24 mouse cellular contexts compared by ENCODE assay signal in genomic region chr1:193289914-193290313, GRCm38 (mm10). TPM values are rescaled to one million over a fixed set of nuclear protein-coding genes. Genes with fewer than 3 reads are reported as not detected.
DNase-seq lines count a peak whose midpoint lies in the region; ATAC-seq and TF ChIP-seq lines count a peak whose summit lies in the region.
"Had no signal": no experiment of that assay in that cellular context is flagged by ENCODE, and none has a peak within 500 bp of the region (broad histone marks: within the 10 kb centered on the region; RNA-seq: fewer than 3 reads in every experiment).

No protein-coding gene starts in this region.

- no peaks in the 10 kb centered on the region for H3K9me3 ChIP-seq in intestine, postnatal 0 days (ENCODE audit: control insufficient read depth)
- no peaks in the 10 kb centered on the region for H3K9me3 ChIP-seq in intestine, embryonic 15.5 days
- no peaks in the 10 kb centered on the region for H3K9me3 ChIP-seq in liver, embryonic 11.5 days (ENCODE audit: control insufficient read depth, low read length)
- H3K9me3 ChIP-seq in liver, embryonic 14.5 days (ENCODE audit: control insufficient read depth, low read length), result no peaks in the 10 kb centered on the region
- H3K9me3 ChIP-seq in heart, embryonic 10.5 days, result no peaks in the 10 kb centered on the region
- H3K9me3 ChIP-seq: embryonic facial prominence, embryonic 15.5 days; heart, embryonic 12.5 days; hindbrain, embryonic 10.5 days; midbrain, embryonic 12.5 days had no signal

- no peak overlapping the region for H3K4me2 ChIP-seq in intestine, postnatal 0 days (replicated peaks; ENCODE audit: low read depth)
- no peak overlapping the region for H3K4me2 ChIP-seq in intestine, embryonic 15.5 days (replicated peaks)
- H3K4me2 ChIP-seq in liver, embryonic 11.5 days, result no peak overlapping the region
- H3K4me2 ChIP-seq in liver, embryonic 14.5 days (ENCODE audit: low read depth), result no peak overlapping the region
- H3K4me2 ChIP-seq: embryonic facial prominence, embryonic 15.5 days; heart, embryonic 12.5 days; midbrain, embryonic 12.5 days had no signal

- H3K9ac ChIP-seq in intestine, postnatal 0 days (ENCODE audit: low read depth, low read length), result no peak overlapping the region
- no peak overlapping the region for H3K9ac ChIP-seq in intestine, embryonic 15.5 days
- 0 out of 2 replicates have a peak overlapping the region, but pooled peaks have one; percentile 40 for H3K9ac ChIP-seq in liver, adult 2 months (ENCODE audit: low read depth, low read length)
- no peak overlapping the region for H3K9ac ChIP-seq in liver, embryonic 11.5 days (ENCODE audit: low read depth, low read length)
- no peak overlapping the region for H3K9ac ChIP-seq in liver, embryonic 14.5 days (replicated peaks)
- H3K9ac ChIP-seq: embryonic facial prominence, embryonic 15.5 days; heart, embryonic 12.5 days; midbrain, embryonic 12.5 days had no signal

- peak; percentile 99 for DNase-seq in liver, adult 2 months (ENCODE audit: extremely low read depth, low read depth, low spot score)
- no peak for DNase-seq in liver, embryonic 11.5 days (ENCODE audit: low spot score)
- peak in 2 of 3 experiments; percentile 26 to 29 for DNase-seq in liver, embryonic 14.5 days (ENCODE audit: low read depth in 3 of 3, low spot score in 3 of 3)
- no peak for DNase-seq in heart, embryonic 10.5 days (ENCODE audit: low spot score)
- DNase-seq: adrenal gland, postnatal 36 days; cerebellum, adult 9-10 months; gastrocnemius, postnatal 10 days; heart, adult 11 months; heart, postnatal 10 days; layer of hippocampus, postnatal 36 days; lung, adult 2 months; lung, postnatal 14 days; thymus, postnatal 14 days had no signal

- no peaks in the 10 kb centered on the region for H3K36me3 ChIP-seq in intestine, postnatal 0 days (ENCODE audit: control insufficient read depth, insufficient read depth)
- no peaks in the 10 kb centered on the region for H3K36me3 ChIP-seq in intestine, embryonic 15.5 days
- no peaks in the 10 kb centered on the region for H3K36me3 ChIP-seq in liver, adult 2 months (ENCODE audit: control insufficient read depth, insufficient read depth, low read length)
- no peaks in the 10 kb centered on the region for H3K36me3 ChIP-seq in liver, embryonic 11.5 days (ENCODE audit: control insufficient read depth, insufficient read depth, low read length)
- no peaks in the 10 kb centered on the region for H3K36me3 ChIP-seq in liver, embryonic 14.5 days (replicated peaks; ENCODE audit: control insufficient read depth, insufficient read depth, low read depth)
- no peaks in the 10 kb centered on the region for H3K36me3 ChIP-seq in heart, embryonic 10.5 days
- H3K36me3 ChIP-seq: embryonic facial prominence, embryonic 15.5 days; heart, embryonic 12.5 days; hindbrain, embryonic 10.5 days; midbrain, embryonic 12.5 days had no signal

- peak; percentile 60; the same call in 1 of the 2 replicates for ATAC-seq in intestine, postnatal 0 days
- ATAC-seq in intestine, embryonic 15.5 days, result no peak
- no peak for ATAC-seq in liver, embryonic 11.5 days (replicated peaks; ENCODE audit: low FRiP score)
- ATAC-seq in liver, embryonic 14.5 days (ENCODE audit: insufficient read depth), result peak; percentile 64
- no peak for ATAC-seq in monocyte, adult 5-6 weeks (replicated peaks; ENCODE audit: insufficient number of reproducible peaks, low FRiP score, low TSS enrichment, poor library complexity, severe bottlenecking)
- ATAC-seq: forebrain, embryonic 14.5 days; hindbrain, embryonic 16.5 days; intestine, embryonic 16.5 days had no signal

- TF ChIP-seq POLR2A in liver, adult 2 months (IDR thresholded peaks at IDR 0.05; ENCODE audit: extremely low read depth, insufficient read depth, low read length), result no peak

- no peaks in the 10 kb centered on the region for H3K4me1 ChIP-seq in intestine, postnatal 0 days (replicated peaks; ENCODE audit: control insufficient read depth, insufficient read depth, low read length)
- H3K4me1 ChIP-seq in intestine, embryonic 15.5 days (replicated peaks), result no peaks in the 10 kb centered on the region
- H3K4me1 ChIP-seq in liver, adult 2 months (ENCODE audit: control insufficient read depth, insufficient read depth, low read length), result peaks cover 33% of the 10 kb centered on the region
- no peaks in the 10 kb centered on the region for H3K4me1 ChIP-seq in liver, embryonic 11.5 days (replicated peaks; ENCODE audit: control insufficient read depth, insufficient read depth, low read length)
- H3K4me1 ChIP-seq in liver, embryonic 14.5 days (replicated peaks; ENCODE audit: control insufficient read depth in 2 of 2, insufficient read depth in 2 of 2, low read length in 1 of 2), result peaks cover 0 to 16% of the 10 kb centered on the region in 2 experiments; a peak in 2 of 4 replicates
- H3K4me1 ChIP-seq in heart, embryonic 10.5 days, result peaks cover 5% of the 10 kb centered on the region
- H3K4me1 ChIP-seq: embryonic facial prominence, embryonic 15.5 days; hindbrain, embryonic 10.5 days; midbrain, embryonic 12.5 days had no signal

- no peak for TF ChIP-seq EP300 in liver, embryonic 14.5 days (IDR thresholded peaks at IDR 0.05; ENCODE audit: low read depth)

- WGBS in intestine, postnatal 0 days, result 86% methylated on average over 5 of the region's 5 CpGs
- 91% methylated on average over 5 of the region's 5 CpGs for WGBS in intestine, embryonic 15.5 days
- 22% methylated on average over 5 of the region's 5 CpGs for WGBS in liver, adult 2 months
- WGBS in liver, embryonic 11.5 days, result 79% methylated on average over 5 of the region's 5 CpGs
- 50% methylated on average over 5 of the region's 5 CpGs for whole genome bisulfite sequencing in liver, embryonic 14.5 days (ENCODE audit: insufficient replicate concordance)
- 84% methylated on average over 5 of the region's 5 CpGs for WGBS in heart, embryonic 10.5 days

- H3K27ac ChIP-seq in intestine, postnatal 0 days (ENCODE audit: low read depth, low read length), result no peak overlapping the region
- H3K27ac ChIP-seq in intestine, embryonic 15.5 days, result no peak overlapping the region
- peak overlapping the region; percentile 88 for H3K27ac ChIP-seq in liver, adult 2 months (replicated peaks; ENCODE audit: insufficient read depth, low read depth, low read length)
- no peak overlapping the region for H3K27ac ChIP-seq in liver, embryonic 11.5 days (ENCODE audit: low read depth, low read length)
- H3K27ac ChIP-seq in liver, embryonic 14.5 days, result no peak overlapping the region
- no peak overlapping the region for H3K27ac ChIP-seq in heart, embryonic 10.5 days
- H3K27ac ChIP-seq: embryonic facial prominence, embryonic 15.5 days; hindbrain, embryonic 10.5 days; midbrain, embryonic 12.5 days had no signal

- H3K27me3 ChIP-seq in intestine, postnatal 0 days (replicated peaks; ENCODE audit: control insufficient read depth, insufficient read depth, low read length), result no peaks in the 10 kb centered on the region
- H3K27me3 ChIP-seq in intestine, embryonic 15.5 days (replicated peaks), result no peaks in the 10 kb centered on the region
- H3K27me3 ChIP-seq in liver, adult 2 months (ENCODE audit: control insufficient read depth, insufficient read depth, low read length), result no peaks in the 10 kb centered on the region
- H3K27me3 ChIP-seq in liver, embryonic 11.5 days (replicated peaks; ENCODE audit: control insufficient read depth, insufficient read depth, low read length), result no peaks in the 10 kb centered on the region
- H3K27me3 ChIP-seq in liver, embryonic 14.5 days (ENCODE audit: control insufficient read depth, insufficient read depth, low read length), result no peaks in the 10 kb centered on the region
- H3K27me3 ChIP-seq in heart, embryonic 10.5 days (ENCODE audit: insufficient read depth, poor library complexity, severe bottlenecking), result no peaks in the 10 kb centered on the region
- H3K27me3 ChIP-seq: embryonic facial prominence, embryonic 15.5 days; heart, embryonic 12.5 days; midbrain, embryonic 12.5 days had no signal

- no peak for TF ChIP-seq CTCF in intestine, postnatal 0 days (IDR thresholded peaks at IDR 0.05; ENCODE audit: low read depth)
- no peak for TF ChIP-seq CTCF in liver, adult 2 months (IDR thresholded peaks at IDR 0.05; ENCODE audit: low read depth, low read length)
- TF ChIP-seq CTCF in liver, embryonic 14.5 days (IDR thresholded peaks at IDR 0.05; ENCODE audit: low read depth), result no peak

- H3K4me3 ChIP-seq in intestine, postnatal 0 days (ENCODE audit: low read depth, low read length), result no peak overlapping the region
- no peak overlapping the region for H3K4me3 ChIP-seq in intestine, embryonic 15.5 days (replicated peaks)
- no peak overlapping the region for H3K4me3 ChIP-seq in liver, adult 2 months (ENCODE audit: insufficient read depth, low read depth, low read length)
- no peak overlapping the region for H3K4me3 ChIP-seq in liver, embryonic 11.5 days (ENCODE audit: low read depth, low read length)
- no peak overlapping the region for H3K4me3 ChIP-seq in liver, embryonic 14.5 days (ENCODE audit: insufficient read depth in 1 of 2, low read depth in 2 of 2, low read length in 2 of 2)
- no peak overlapping the region for H3K4me3 ChIP-seq in heart, embryonic 10.5 days
- H3K4me3 ChIP-seq: embryonic facial prominence, embryonic 15.5 days; heart, embryonic 12.5 days; hindbrain, embryonic 10.5 days; midbrain, embryonic 12.5 days had no signal

- H3K79me2 ChIP-seq in liver, adult 2 months (ENCODE audit: control insufficient read depth, insufficient read depth, low read length), result no peaks in the 10 kb centered on the region

RNA-seq across cellular contexts. Expression of gene G0s2, which starts 16.9 kb away (rescaled TPM):
- polyA plus RNA-seq in intestine, postnatal 0 days (2015; fragmentation: Nextera tagmentation; extraction: Ambion mirVana), result 10.1 and 11.7 TPM in 2 replicates
- 21.9 and 23.7 TPM in 2 replicates for polyA plus RNA-seq in intestine, embryonic 15.5 days (2015; fragmentation: Nextera tagmentation; extraction: Ambion mirVana)
- total RNA-seq in liver, adult 2 months (2014; rRNA removed), result 78.0 and 106 TPM in 2 replicates
- polyA plus RNA-seq in liver, adult 2 months (2012; rRNA removed), result 179 and 444 TPM in 2 replicates
- polyA plus RNA-seq in liver, embryonic 11.5 days (2014; fragmentation: Nextera tagmentation; extraction: Ambion mirVana), result 33.2 and 33.3 TPM in 2 replicates
- polyA plus RNA-seq in liver, embryonic 14.5 days (2012; rRNA removed), result 54.9 and 57.0 TPM in 2 replicates
- 65.5 and 71.8 TPM in 2 replicates for polyA plus RNA-seq in liver, embryonic 14.5 days (2014; fragmentation: Nextera tagmentation; extraction: Ambion mirVana)
- 41.0 to 151 TPM (median 72.9 TPM) in 3 replicates for total RNA-seq in monocyte, adult 5-6 weeks (2017)
- polyA plus RNA-seq in heart, embryonic 10.5 days (2016; fragmentation: Nextera tagmentation; extraction: Ambion mirVana), result 36.1 and 44.0 TPM in 2 replicates

RNA-seq across cellular contexts. Expression of gene Hsd11b1, which starts 26.0 kb away (rescaled TPM):
- 2.7 and 3.2 TPM in 2 replicates for polyA plus RNA-seq in intestine, postnatal 0 days (2015; fragmentation: Nextera tagmentation; extraction: Ambion mirVana)
- polyA plus RNA-seq in intestine, embryonic 15.5 days (2015; fragmentation: Nextera tagmentation; extraction: Ambion mirVana), result 1.3 and 1.4 TPM in 2 replicates
- 807 and 1,077 TPM in 2 replicates for total RNA-seq in liver, adult 2 months (2014; rRNA removed)
- polyA plus RNA-seq in liver, adult 2 months (2012; rRNA removed), result 826 and 1,028 TPM in 2 replicates
- polyA plus RNA-seq in liver, embryonic 11.5 days (2014; fragmentation: Nextera tagmentation; extraction: Ambion mirVana), result 1.1 and 1.8 TPM in 2 replicates
- 1.4 and 2.1 TPM in 2 replicates for polyA plus RNA-seq in liver, embryonic 14.5 days (2012; rRNA removed)
- polyA plus RNA-seq in liver, embryonic 14.5 days (2014; fragmentation: Nextera tagmentation; extraction: Ambion mirVana), result 3.3 and 5.5 TPM in 2 replicates
- 101 to 156 TPM (median 112 TPM) in 3 replicates for total RNA-seq in monocyte, adult 5-6 weeks (2017)
- polyA plus RNA-seq in heart, embryonic 10.5 days (2016; fragmentation: Nextera tagmentation; extraction: Ambion mirVana), result 1.0 and 2.2 TPM in 2 replicates
- polyA plus RNA-seq: hindbrain, embryonic 10.5 days; midbrain, embryonic 12.5 days; neural tube, embryonic 11.5 days had no signal

Comparison
In these comparisons a context has a peak if more than half of its experiments do, and no peak if none do; other contexts are left out.
1. ATAC-seq: peak in intestine, postnatal 0 days (single experiment) and liver, embryonic 14.5 days (single experiment); none in intestine, embryonic 15.5 days (single experiment), liver, embryonic 11.5 days (single experiment) and monocyte, adult 5-6 weeks (single experiment).
2. DNase-seq: peak in liver, adult 2 months (single experiment) and liver, embryonic 14.5 days (2 of 3); none in liver, embryonic 11.5 days (single experiment) and heart, embryonic 10.5 days (single experiment).
3. RNA of gene Hsd11b1, which starts 26.0 kb away (polyA plus RNA-seq): 826 to 1,028 TPM in liver, adult 2 months; 1.4 to 5.5 TPM in liver, embryonic 14.5 days, 2.7 to 3.2 TPM in intestine, postnatal 0 days, 1.3 to 1.4 TPM in intestine, embryonic 15.5 days, 1.1 to 1.8 TPM in liver, embryonic 11.5 days and 1.0 to 2.2 TPM in heart, embryonic 10.5 days; every median in the first group is over 100 times any median in the second.